Comparison of ENCODE assay signal across 9 mouse cellular contexts in the genomic region with DNA sequence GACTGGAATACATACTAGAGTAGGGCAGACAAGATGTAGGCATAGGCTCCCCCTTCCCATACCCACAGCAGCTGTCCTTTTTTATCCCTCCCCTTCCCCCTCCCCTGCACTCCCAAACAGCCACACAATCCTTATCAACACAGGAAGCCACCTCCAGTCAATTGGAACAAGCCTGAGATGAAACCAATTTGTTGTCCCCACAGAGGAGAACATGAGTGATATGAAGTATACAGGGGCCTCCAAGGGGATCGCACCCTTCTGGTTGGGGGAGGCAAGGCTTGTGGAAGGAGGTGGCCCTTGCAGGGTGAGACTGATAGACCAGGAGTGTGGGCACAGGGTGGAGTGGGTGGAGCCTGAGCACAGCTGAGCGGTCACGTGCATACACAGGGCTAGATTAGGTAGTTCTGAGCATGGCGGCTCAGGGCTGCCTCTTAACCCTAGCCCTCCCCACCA.
A peak's percentile ranks its signal among the peaks of the same experiment; 100 is the strongest.
DNase-seq lines count a peak whose midpoint lies in the region; ATAC-seq and TF ChIP-seq lines count a peak whose summit lies in the region.
"Had no signal": no experiment of that assay in that cellular context is flagged by ENCODE, and none has a peak within 500 bp of the region (broad histone marks: within the 10 kb centered on the region; RNA-seq: fewer than 3 reads in every experiment).

No protein-coding gene starts in this region.

- TF ChIP-seq CTCF in kidney, postnatal 0 days (IDR thresholded peaks at IDR 0.05; ENCODE audit: low read depth): no peak
- no peak for TF ChIP-seq CTCF in kidney, adult 2 months (conservative IDR thresholded peaks at IDR 0.05; ENCODE audit: insufficient read depth, insufficient read length, low read depth, low read length)

- no peak overlapping the region for H3K4me2 ChIP-seq in kidney, postnatal 0 days (ENCODE audit: low read length)
- H3K4me2 ChIP-seq in heart, embryonic 13.5 days: peak overlapping the region; percentile 13; the same call in 1 of the 2 replicates
- H3K4me2 ChIP-seq in liver, embryonic 15.5 days: no peak overlapping the region

- no peaks in the 10 kb centered on the region for H3K36me3 ChIP-seq in kidney, postnatal 0 days (ENCODE audit: insufficient read depth, low read length)
- H3K36me3 ChIP-seq in kidney, adult 2 months (ENCODE audit: control insufficient read depth, insufficient read depth, low read length): no peaks in the 10 kb centered on the region
- no peaks in the 10 kb centered on the region for H3K36me3 ChIP-seq in heart, embryonic 13.5 days
- no peaks in the 10 kb centered on the region for H3K36me3 ChIP-seq in liver, embryonic 15.5 days (replicated peaks)
- H3K36me3 ChIP-seq: G1E had no signal

- no peak overlapping the region; the same call in 1 of the 2 replicates for H3K27ac ChIP-seq in kidney, postnatal 0 days
- no peak overlapping the region for H3K27ac ChIP-seq in kidney, adult 2 months (ENCODE audit: insufficient read depth, low read depth, low read length)
- peak overlapping the region; percentile 75 for H3K27ac ChIP-seq in heart, embryonic 13.5 days (replicated peaks)
- H3K27ac ChIP-seq in liver, embryonic 15.5 days (replicated peaks): no peak overlapping the region

- H3K4me3 ChIP-seq in kidney, postnatal 0 days (replicated peaks; ENCODE audit: low read depth, low read length): no peak overlapping the region
- no peak overlapping the region for H3K4me3 ChIP-seq in kidney, adult 2 months (ENCODE audit: insufficient read depth, low read depth, low read length)
- no peak overlapping the region for H3K4me3 ChIP-seq in heart, embryonic 13.5 days
- no peak overlapping the region for H3K4me3 ChIP-seq in liver, embryonic 15.5 days (replicated peaks)

- peak; percentile 92 for ATAC-seq in kidney, postnatal 0 days (replicated peaks; ENCODE audit: low FRiP score, low read depth)
- no peak for ATAC-seq in heart, embryonic 13.5 days (ENCODE audit: extremely low read depth, insufficient number of reproducible peaks, low FRiP score, low TSS enrichment)
- peak; percentile 81 for ATAC-seq in liver, embryonic 15.5 days (ENCODE audit: insufficient read depth)

- H3K27me3 ChIP-seq in kidney, postnatal 0 days (ENCODE audit: insufficient read depth, low read length): no peaks in the 10 kb centered on the region
- no peaks in the 10 kb centered on the region for H3K27me3 ChIP-seq in kidney, adult 2 months (replicated peaks; ENCODE audit: control insufficient read depth, insufficient read depth, low read length)
- H3K27me3 ChIP-seq in heart, embryonic 13.5 days (replicated peaks): 0 out of 2 replicates have a peak, but pooled peaks cover 3% of the 10 kb centered on the region
- no peaks in the 10 kb centered on the region for H3K27me3 ChIP-seq in liver, embryonic 15.5 days

- H3K9ac ChIP-seq in kidney, postnatal 0 days (ENCODE audit: low read depth, low read length): no peak overlapping the region
- no peak overlapping the region for H3K9ac ChIP-seq in heart, embryonic 13.5 days
- no peak overlapping the region for H3K9ac ChIP-seq in liver, embryonic 15.5 days

- DNase-seq in kidney, postnatal 0 days (ENCODE audit: low spot score): peak; percentile 53
- no peak for DNase-seq in kidney, adult 2 months
- DNase-seq in retina, embryonic 14.5 days (ENCODE audit: low spot score): peak; percentile 41
- no peak for DNase-seq in gastrocnemius, postnatal 10 days
- DNase-seq in spleen, postnatal 36 days (ENCODE audit: low spot score in 2 of 2): no peak
- no peak for DNase-seq in gastrocnemius, postnatal 25 days

- no peak for TF ChIP-seq POLR2A in kidney, adult 2 months (IDR thresholded peaks at IDR 0.05; ENCODE audit: low read depth, low read length)

- 43% methylated on average over 4 of the region's 4 CpGs for WGBS in kidney, postnatal 0 days
- 45% methylated on average over 4 of the region's 4 CpGs for WGBS in kidney, adult 2 months
- 10% methylated on average over 4 of the region's 4 CpGs for WGBS in heart, embryonic 13.5 days
- WGBS in liver, embryonic 15.5 days (ENCODE audit: insufficient replicate concordance): 15% methylated on average over 4 of the region's 4 CpGs

- peaks cover 20% of the 10 kb centered on the region; the same call in 1 of the 2 replicates for H3K4me1 ChIP-seq in kidney, postnatal 0 days (replicated peaks; ENCODE audit: insufficient read depth, low read length)
- no peaks in the 10 kb centered on the region for H3K4me1 ChIP-seq in kidney, adult 2 months (ENCODE audit: control insufficient read depth, insufficient read depth, low read length)
- H3K4me1 ChIP-seq in heart, embryonic 13.5 days: peaks cover 53% of the 10 kb centered on the region
- H3K4me1 ChIP-seq in liver, embryonic 15.5 days (replicated peaks): 0 out of 2 replicates have a peak, but pooled peaks cover 2% of the 10 kb centered on the region

- H3K9me3 ChIP-seq in kidney, postnatal 0 days (replicated peaks; ENCODE audit: low read length): no peaks in the 10 kb centered on the region
- H3K9me3 ChIP-seq in heart, embryonic 13.5 days: no peaks in the 10 kb centered on the region
- no peaks in the 10 kb centered on the region for H3K9me3 ChIP-seq in liver, embryonic 15.5 days (replicated peaks)
- H3K9me3 ChIP-seq: G1E had no signal

Comparison
In these comparisons a context has a peak if more than half of its experiments do, and no peak if none do; other contexts are left out.
1. DNase-seq: peak in kidney, postnatal 0 days (single experiment) and retina, embryonic 14.5 days (single experiment); none in kidney, adult 2 months (single experiment), gastrocnemius, postnatal 10 days (single experiment), spleen, postnatal 36 days (0 of 2) and gastrocnemius, postnatal 25 days (single experiment).